Mouse (Mus musculus) fat pad, adult 2 months (tissue): ENCODE measurements around the gene Commd2.

Experiments used
- DNase-seq: peaks from one replicate; pipeline ENCODE4 v3.0.0-alpha.2; 2011; ENCODE audit warnings: low read depth, low spot score; ENCODE audit errors: extremely low read depth

Commd2 gene

GRCm38 (mm10) chr3:57651231-57651864, at the start of gene Commd2:
Gene Commd2 (minus strand): TSS chr3:57651715.
- no peak for DNase-seq

- no peak for DNase-seq
Measured at GRCm38 (mm10) chr3:57696779-57697178, 45.3 kb upstream of the Commd2 start.

GRCm38 (mm10) chr3:57696249-57696648, 44.7 kb upstream of the Commd2 start:
- no peak for DNase-seq

GRCm38 (mm10) chr3:57692719-57693118, 41.2 kb upstream of the Commd2 start, which contains the start of gene Ankub1:
Gene Ankub1 (minus strand): TSS chr3:57692799.
- no peak for DNase-seq

- DNase-seq, result no peak
Measured at GRCm38 (mm10) chr3:57691772-57692171, 40.3 kb upstream of the Commd2 start.

GRCm38 (mm10) chr3:57677786-57678185, 26.3 kb upstream of the Commd2 start:
- DNase-seq, result peak; percentile 36

- peak; percentile 64 for DNase-seq
Measured at GRCm38 (mm10) chr3:57674075-57674474, 22.6 kb upstream of the Commd2 start.

GRCm38 (mm10) chr3:57673586-57673985, 22.1 kb upstream of the Commd2 start:
- peak; percentile 33 for DNase-seq

GRCm38 (mm10) chr3:57667054-57667723, 15.7 kb upstream of the Commd2 start:
- DNase-seq, result no peak

GRCm38 (mm10) chr3:57665880-57666279, 14.4 kb upstream of the Commd2 start:
- no peak for DNase-seq

GRCm38 (mm10) chr3:57664682-57665081, 13.2 kb upstream of the Commd2 start:
- no peak for DNase-seq

- no peak for DNase-seq
Measured at GRCm38 (mm10) chr3:57663731-57664130, 12.2 kb upstream of the Commd2 start.

GRCm38 (mm10) chr3:57658608-57659007, 7.1 kb upstream of the Commd2 start:
- DNase-seq, result no peak

- DNase-seq, result no peak
Measured at GRCm38 (mm10) chr3:57653646-57654045, 2.1 kb upstream of the Commd2 start.

- no peak for DNase-seq
Measured at GRCm38 (mm10) chr3:57652485-57652884, 970 bp upstream of the Commd2 start.

- DNase-seq, result no peak
Measured at GRCm38 (mm10) chr3:57651865-57652259, 347 bp upstream of the Commd2 start.

- DNase-seq, result no peak
Measured at GRCm38 (mm10) chr3:57643191-57643590, 8.3 kb downstream of the Commd2 start.

- no peak for DNase-seq
Measured at GRCm38 (mm10) chr3:57637596-57637995, 13.9 kb downstream of the Commd2 start.

GRCm38 (mm10) chr3:57634763-57635487, 16.6 kb downstream of the Commd2 start:
- no peak for DNase-seq

- no peak for DNase-seq
Measured at GRCm38 (mm10) chr3:57626954-57627513, 24.5 kb downstream of the Commd2 start.

GRCm38 (mm10) chr3:57625275-57625997, 26.1 kb downstream of the Commd2 start:
- DNase-seq, result no peak
